Mouse (Mus musculus): ENCODE results near the gene Ntrk3. TPM values are rescaled to one million over a fixed set of nuclear protein-coding genes. Genes with fewer than 3 reads are reported as not detected.

Gene Ntrk3
- polyA plus RNA-seq, 2 experiments: 5.3 to 15.0 TPM

- no peaks in the 10 kb centered on the region for H3K36me3 ChIP-seq (ENCODE audit: control insufficient read depth, insufficient read depth, low read length)
- ATAC-seq (ENCODE audit: low FRiP score, low read depth): no peak
- no peak overlapping the region for H3K9ac ChIP-seq (ENCODE audit: low read depth, low read length, severe bottlenecking)
- H3K4me3 ChIP-seq (replicated peaks; ENCODE audit: low read length): no peak overlapping the region
- 68% methylated on average over 2 of the region's 2 CpGs for WGBS
- H3K4me2 ChIP-seq (replicated peaks; ENCODE audit: low read depth, low read length, severe bottlenecking): no peak overlapping the region
- no peaks in the 10 kb centered on the region for H3K27me3 ChIP-seq (ENCODE audit: control insufficient read depth, insufficient read depth, low read length)
- H3K4me1 ChIP-seq (ENCODE audit: control insufficient read depth, insufficient read depth, low read length): no peaks in the 10 kb centered on the region
- no peak for DNase-seq (ENCODE audit: low spot score)
- TF ChIP-seq POLR2A (IDR thresholded peaks at IDR 0.05; ENCODE audit: borderline replicate concordance, extremely low read depth, insufficient read depth, insufficient read length): no peak
- H3K9me3 ChIP-seq (ENCODE audit: control insufficient read depth, low read length): no peaks in the 10 kb centered on the region
- H3K27ac ChIP-seq (replicated peaks; ENCODE audit: low read depth, low read length): no peak overlapping the region
Observed at GRCm38 (mm10) chr7:78507032-78507611, 230.7 kb downstream of the Ntrk3 start.

- H3K27me3 ChIP-seq (ENCODE audit: control insufficient read depth, insufficient read depth, low read length): no peaks in the 10 kb centered on the region
- DNase-seq (ENCODE audit: low spot score) (no peak), ATAC-seq (ENCODE audit: low FRiP score, low read depth) (no peak)
- no peak overlapping the region for H3K27ac ChIP-seq (replicated peaks; ENCODE audit: low read depth, low read length)
- 89% methylated on average over 5 of the region's 5 CpGs for WGBS
- TF ChIP-seq POLR2A (IDR thresholded peaks at IDR 0.05; ENCODE audit: borderline replicate concordance, extremely low read depth, insufficient read depth, insufficient read length): no peak
- no peaks in the 10 kb centered on the region for H3K9me3 ChIP-seq (ENCODE audit: control insufficient read depth, low read length)
- no peak overlapping the region for H3K4me3 ChIP-seq (replicated peaks; ENCODE audit: low read length)
- no peaks in the 10 kb centered on the region for H3K36me3 ChIP-seq (ENCODE audit: control insufficient read depth, insufficient read depth, low read length)
- no peak overlapping the region for H3K9ac ChIP-seq (ENCODE audit: low read depth, low read length, severe bottlenecking)
- no peaks in the 10 kb centered on the region for H3K4me1 ChIP-seq (ENCODE audit: control insufficient read depth, insufficient read depth, low read length)
- H3K4me2 ChIP-seq (replicated peaks; ENCODE audit: low read depth, low read length, severe bottlenecking): no peak overlapping the region
Observed at GRCm38 (mm10) chr7:78500863-78501262, 236.9 kb downstream of the Ntrk3 start.

- no peak overlapping the region for H3K9ac ChIP-seq (ENCODE audit: low read depth, low read length, severe bottlenecking)
- H3K4me2 ChIP-seq (replicated peaks; ENCODE audit: low read depth, low read length, severe bottlenecking): no peak overlapping the region
- H3K27me3 ChIP-seq (ENCODE audit: control insufficient read depth, insufficient read depth, low read length): no peaks in the 10 kb centered on the region
- WGBS: 81% methylated on average over 1 of the region's 1 CpGs
- no peak for ATAC-seq (ENCODE audit: low FRiP score, low read depth)
- H3K27ac ChIP-seq (replicated peaks; ENCODE audit: low read depth, low read length): no peak overlapping the region
- TF ChIP-seq POLR2A (IDR thresholded peaks at IDR 0.05; ENCODE audit: borderline replicate concordance, extremely low read depth, insufficient read depth, insufficient read length): no peak
- no peak overlapping the region for H3K4me3 ChIP-seq (replicated peaks; ENCODE audit: low read length)
- DNase-seq (ENCODE audit: low spot score): no peak
- H3K4me1 ChIP-seq (ENCODE audit: control insufficient read depth, insufficient read depth, low read length): no peaks in the 10 kb centered on the region
- no peaks in the 10 kb centered on the region for H3K36me3 ChIP-seq (ENCODE audit: control insufficient read depth, insufficient read depth, low read length)
- no peaks in the 10 kb centered on the region for H3K9me3 ChIP-seq (ENCODE audit: control insufficient read depth, low read length)
Observed at GRCm38 (mm10) chr7:78499970-78500369, 237.8 kb downstream of the Ntrk3 start.

- ATAC-seq (ENCODE audit: low FRiP score, low read depth): no peak
- H3K4me3 ChIP-seq (replicated peaks; ENCODE audit: low read length): no peak overlapping the region
- WGBS: 76% methylated on average over 4 of the region's 4 CpGs
- DNase-seq (ENCODE audit: low spot score): no peak
- no peaks in the 10 kb centered on the region for H3K4me1 ChIP-seq (ENCODE audit: control insufficient read depth, insufficient read depth, low read length)
- no peak overlapping the region for H3K4me2 ChIP-seq (replicated peaks; ENCODE audit: low read depth, low read length, severe bottlenecking)
- no peaks in the 10 kb centered on the region for H3K36me3 ChIP-seq (ENCODE audit: control insufficient read depth, insufficient read depth, low read length)
- H3K9me3 ChIP-seq (ENCODE audit: control insufficient read depth, low read length): no peaks in the 10 kb centered on the region
- no peak for TF ChIP-seq POLR2A (IDR thresholded peaks at IDR 0.05; ENCODE audit: borderline replicate concordance, extremely low read depth, insufficient read depth, insufficient read length)
- no peaks in the 10 kb centered on the region for H3K27me3 ChIP-seq (ENCODE audit: control insufficient read depth, insufficient read depth, low read length)
- no peak overlapping the region for H3K9ac ChIP-seq (ENCODE audit: low read depth, low read length, severe bottlenecking)
- no peak overlapping the region for H3K27ac ChIP-seq (replicated peaks; ENCODE audit: low read depth, low read length)
Observed at GRCm38 (mm10) chr7:78498356-78498755, 239.5 kb downstream of the Ntrk3 start.

GRCm38 (mm10) chr7:78497819-78498218, 240.0 kb downstream of the Ntrk3 start:
- Histone ChIP-seq H3K27me3 (ENCODE audit: control insufficient read depth, insufficient read depth, low read length) (no peaks in the 10 kb centered on the region), H3K4me1 (ENCODE audit: control insufficient read depth, insufficient read depth, low read length) (no peaks in the 10 kb centered on the region), H3K4me2 (replicated peaks; ENCODE audit: low read depth, low read length, severe bottlenecking) (no peak overlapping the region), H3K9ac (ENCODE audit: low read depth, low read length, severe bottlenecking) (no peak overlapping the region), H3K27ac (replicated peaks; ENCODE audit: low read depth, low read length) (no peak overlapping the region), H3K36me3 (ENCODE audit: control insufficient read depth, insufficient read depth, low read length) (no peaks in the 10 kb centered on the region), H3K4me3 (replicated peaks; ENCODE audit: low read length) (no peak overlapping the region), H3K9me3 (ENCODE audit: control insufficient read depth, low read length) (no peaks in the 10 kb centered on the region)
- no peak for ATAC-seq (ENCODE audit: low FRiP score, low read depth)
- peak; percentile 13 for DNase-seq (ENCODE audit: low spot score)
- TF ChIP-seq POLR2A (IDR thresholded peaks at IDR 0.05; ENCODE audit: borderline replicate concordance, extremely low read depth, insufficient read depth, insufficient read length): no peak
- 43% methylated on average over 7 of the region's 7 CpGs for WGBS

- H3K4me3 ChIP-seq (replicated peaks; ENCODE audit: low read length): no peak overlapping the region
- 92% methylated on average over 7 of the region's 7 CpGs for WGBS
- no peaks in the 10 kb centered on the region for H3K9me3 ChIP-seq (ENCODE audit: control insufficient read depth, low read length)
- H3K9ac ChIP-seq (ENCODE audit: low read depth, low read length, severe bottlenecking): no peak overlapping the region
- ATAC-seq (ENCODE audit: low FRiP score, low read depth) (no peak), DNase-seq (ENCODE audit: low spot score) (no peak)
- no peak for TF ChIP-seq POLR2A (IDR thresholded peaks at IDR 0.05; ENCODE audit: borderline replicate concordance, extremely low read depth, insufficient read depth, insufficient read length)
- no peaks in the 10 kb centered on the region for H3K36me3 ChIP-seq (ENCODE audit: control insufficient read depth, insufficient read depth, low read length)
- H3K4me1 ChIP-seq (ENCODE audit: control insufficient read depth, insufficient read depth, low read length): no peaks in the 10 kb centered on the region
- H3K27me3 ChIP-seq (ENCODE audit: control insufficient read depth, insufficient read depth, low read length): no peaks in the 10 kb centered on the region
- H3K4me2 ChIP-seq (replicated peaks; ENCODE audit: low read depth, low read length, severe bottlenecking): no peak overlapping the region
- H3K27ac ChIP-seq (replicated peaks; ENCODE audit: low read depth, low read length): no peak overlapping the region
Observed at GRCm38 (mm10) chr7:78493591-78493990, 244.2 kb downstream of the Ntrk3 start.
